Mouse (Mus musculus) c-Kit-positive CD71-positive TER-119-negative erythroid progenitor cells, embryonic 14.5 days (primary cell): ENCODE measurements around the gene Sprn.

Source experiments
- DNase-seq: peaks from one replicate; pipeline ENCODE4 v3.0.0-alpha.2; 2013; ENCODE audit warnings: low read depth

Sprn gene

GRCm38 (mm10) chr7:140154218-140154927 is at the start of gene Sprn:
Gene Sprn, minus strand, starts transcription at chr7:140154877.
- DNase-seq, result no peak

DNA sequence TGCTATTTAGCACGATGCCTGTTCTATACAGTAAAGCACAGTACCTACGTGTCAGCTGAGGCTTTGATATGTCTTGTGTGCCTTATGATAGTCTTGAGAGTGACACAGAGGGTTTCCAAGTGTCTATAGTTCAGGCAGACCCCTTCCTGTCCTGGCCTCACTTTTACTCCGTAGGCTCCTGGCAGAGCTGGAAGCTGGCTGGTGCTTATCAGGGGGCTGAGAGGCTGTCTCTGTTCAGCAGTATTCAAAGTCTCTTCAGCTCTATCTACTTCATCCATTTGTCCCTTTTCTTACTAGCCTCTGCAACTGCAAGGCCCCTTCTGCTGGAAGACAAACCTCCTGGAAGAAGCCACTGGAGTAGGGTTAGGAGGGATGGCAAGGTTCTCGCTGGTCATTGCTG is 46.4 kb upstream of the Sprn start:
- no peak for DNase-seq

- DNase-seq, result no peak
These were observed 41.3 kb upstream of the Sprn start for GRCm38 (mm10) chr7:140196002-140196401.

DNA sequence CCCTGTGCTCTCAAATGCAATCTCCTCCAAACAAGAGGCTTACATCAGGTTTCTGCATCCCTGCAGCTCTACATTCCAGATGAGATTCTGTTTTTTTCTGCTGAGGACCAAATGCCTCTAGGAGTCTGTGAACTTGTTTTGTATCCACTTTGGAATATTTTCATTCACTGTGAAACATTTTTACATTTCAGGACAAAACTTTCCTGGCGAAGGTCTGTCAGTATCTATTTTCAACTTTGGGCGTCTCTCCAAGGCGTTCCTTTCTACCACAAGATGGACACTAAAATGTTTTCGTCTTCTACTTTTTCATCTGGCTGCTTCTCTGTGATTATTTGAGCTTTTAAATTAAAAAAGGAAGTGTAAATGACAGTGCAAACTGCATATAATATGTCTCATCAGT is 39.4 kb upstream of the Sprn start:
- no peak for DNase-seq

- DNase-seq, result no peak
These were observed 38.2 kb upstream of the Sprn start for GRCm38 (mm10) chr7:140192851-140193250.

DNA sequence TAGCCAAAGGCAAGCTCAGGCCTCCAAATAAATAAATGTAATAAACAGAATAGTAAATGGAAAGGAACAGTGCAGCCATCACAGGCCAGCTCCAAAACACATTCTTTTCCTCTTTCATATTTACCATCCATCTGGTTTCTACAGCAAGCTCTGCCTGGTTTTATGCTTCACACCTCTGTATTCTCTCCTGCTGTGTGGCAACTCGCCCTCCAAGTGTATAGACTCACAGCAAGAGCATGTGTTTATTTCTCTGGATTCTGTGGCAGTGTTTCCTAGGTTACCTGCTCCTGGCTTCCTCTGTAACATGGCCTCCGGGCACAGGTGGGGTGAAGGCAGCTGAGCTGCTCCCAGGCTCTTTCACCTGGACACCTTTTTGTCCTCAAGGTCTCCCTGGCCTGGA is 37.8 kb upstream of the Sprn start:
- no peak for DNase-seq

GRCm38 (mm10) chr7:140190435-140190834 is 35.8 kb upstream of the Sprn start:
- no peak for DNase-seq

DNA sequence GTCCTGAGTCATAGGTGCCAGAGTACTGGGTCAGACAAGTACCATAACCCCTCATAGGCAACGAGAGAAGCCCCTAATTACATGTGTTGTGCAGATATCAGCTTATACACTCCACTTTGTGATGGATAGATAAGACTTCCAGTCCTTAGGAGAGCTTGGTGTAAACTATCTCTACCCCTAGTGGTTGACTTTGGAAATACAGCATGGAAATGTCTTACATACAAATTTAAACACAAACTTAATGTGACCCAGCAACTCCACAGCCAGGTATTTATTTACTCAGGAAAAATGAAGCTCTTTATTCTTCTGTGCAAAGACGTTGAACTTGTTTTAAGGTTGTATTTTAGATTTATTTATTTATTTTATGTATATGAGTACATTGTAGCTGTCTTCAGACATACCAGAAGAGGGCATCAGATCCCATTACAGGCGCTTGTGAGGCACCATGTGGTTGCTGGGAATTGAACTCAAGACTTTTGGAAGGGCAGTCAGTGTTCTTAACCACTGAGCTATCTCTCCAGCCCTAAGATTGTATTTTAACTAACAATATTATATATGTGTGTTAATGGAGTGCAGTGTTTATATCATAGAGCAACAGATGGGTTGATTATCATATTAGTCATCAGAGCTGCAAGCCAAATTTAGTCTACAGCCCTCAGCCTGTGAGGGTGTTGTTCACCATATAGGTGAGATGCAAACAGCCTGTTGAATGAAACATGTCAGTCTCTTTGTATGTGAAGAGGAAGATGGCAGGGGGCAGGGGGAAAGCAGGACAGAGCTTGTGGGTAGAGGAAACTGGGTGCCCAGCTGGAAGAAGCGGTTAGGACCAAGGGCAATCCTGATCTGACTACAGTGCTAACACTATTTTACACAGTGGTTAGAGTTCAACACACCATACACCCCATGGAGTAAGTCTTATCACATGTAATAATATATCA is 34.0 kb upstream of the Sprn start:
- peak; percentile 70 for DNase-seq

GRCm38 (mm10) chr7:140187721-140188390 is 33.2 kb upstream of the Sprn start:
- no peak for DNase-seq

GRCm38 (mm10) chr7:140186646-140187620 is 32.3 kb upstream of the Sprn start:
- no peak for DNase-seq

DNA sequence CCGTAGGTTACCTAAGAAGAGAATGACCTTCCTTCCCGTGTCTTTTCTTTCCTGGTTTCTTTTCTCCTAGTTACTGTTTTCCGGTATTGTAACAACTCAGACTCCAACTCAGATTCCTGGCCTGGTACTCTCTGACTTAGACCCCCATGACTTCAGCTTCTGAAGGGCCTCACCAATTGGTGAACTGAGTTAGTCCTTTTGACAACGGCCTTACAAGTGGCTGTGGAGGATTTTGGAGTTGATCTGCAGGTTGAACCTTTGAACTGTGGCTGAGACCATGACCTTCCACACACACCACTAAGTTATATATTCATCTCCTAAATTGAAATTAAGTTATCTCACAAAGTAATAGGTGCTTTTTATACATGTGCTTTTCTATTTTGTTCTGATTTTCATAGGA is 29.5 kb upstream of the Sprn start:
- no peak for DNase-seq

DNA sequence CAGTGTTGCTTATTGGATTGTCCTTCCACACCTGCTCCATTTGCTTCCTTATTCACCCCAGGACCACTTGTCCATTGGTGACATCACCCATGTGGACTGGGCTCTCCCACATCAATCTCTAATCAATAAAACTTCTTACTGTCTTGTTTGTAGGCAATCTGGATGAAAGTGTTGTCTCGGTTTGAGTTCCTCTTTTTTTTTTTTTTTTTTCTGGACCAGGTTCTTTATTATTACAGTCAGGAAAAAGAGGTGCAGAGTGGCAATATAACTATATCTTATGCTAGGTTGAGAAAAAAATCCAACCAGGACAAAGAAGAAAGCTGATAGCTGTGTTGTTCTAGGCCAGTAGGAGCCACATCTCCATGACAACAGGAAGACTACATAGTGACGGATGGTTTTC is 26.0 kb upstream of the Sprn start:
- DNase-seq, result no peak

GRCm38 (mm10) chr7:140179176-140179575 is 24.5 kb upstream of the Sprn start:
- no peak for DNase-seq

DNA sequence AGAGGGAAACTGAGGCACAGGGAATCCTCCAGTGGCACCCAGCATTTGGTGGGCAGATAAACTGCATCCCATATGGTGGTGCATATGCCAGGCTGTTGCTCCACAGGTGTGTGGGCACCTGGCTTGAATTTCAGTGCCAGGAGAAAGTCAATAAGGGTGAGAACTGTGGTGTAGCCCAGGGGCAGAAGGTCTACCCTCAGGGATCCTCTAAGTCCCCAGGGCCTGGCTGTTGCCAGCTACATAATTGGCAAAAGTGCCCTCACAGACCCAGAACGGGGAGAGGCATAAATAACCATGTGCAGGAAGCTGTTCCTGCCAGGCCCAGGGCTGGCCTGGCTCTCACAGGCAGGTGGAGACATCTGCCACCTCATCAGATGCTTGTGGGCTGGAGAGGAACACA is 18.3 kb upstream of the Sprn start, which contains the start of gene Olfr523:
Gene Olfr523, plus strand, starts transcription at position 282 of the 400 bp plus-strand sequence.
- DNase-seq, result no peak

DNA sequence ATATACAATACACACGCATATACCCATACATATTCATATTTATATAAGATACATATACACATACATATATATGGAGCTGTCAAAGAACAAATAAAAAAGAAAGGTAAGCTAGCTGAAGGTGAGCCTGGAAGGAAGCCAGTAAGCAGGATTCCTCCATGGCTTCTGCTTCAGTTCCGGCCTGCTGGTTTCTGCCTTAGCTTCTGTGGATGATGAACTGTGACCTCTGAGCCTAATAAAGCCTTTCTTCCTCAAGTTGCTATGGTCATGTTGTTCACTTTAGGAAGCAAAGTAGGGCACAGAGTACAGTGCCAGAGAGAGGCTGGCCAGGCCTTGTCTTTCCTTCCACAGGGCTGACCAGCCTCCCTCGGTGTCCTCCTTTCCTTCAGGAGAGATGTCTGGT is 16.2 kb upstream of the Sprn start:
- no peak for DNase-seq

DNA sequence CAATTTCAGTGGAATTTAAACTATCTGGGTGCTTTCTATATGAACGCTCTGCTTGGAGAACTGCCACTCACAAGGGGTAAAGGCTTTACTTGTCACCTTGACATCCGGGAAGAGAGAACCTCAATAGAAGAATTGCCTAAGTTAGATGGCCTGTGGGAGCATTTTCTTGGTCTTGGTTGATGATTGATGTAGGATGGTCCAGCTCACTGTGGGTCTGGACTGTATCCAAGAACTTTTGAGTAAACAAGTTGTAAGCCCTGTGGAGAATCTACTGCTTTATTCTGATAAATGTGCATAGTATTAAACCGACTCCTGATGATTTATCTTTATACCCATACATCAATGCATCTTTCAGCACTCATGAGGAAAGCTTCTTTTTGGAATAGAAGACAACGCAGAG is 14.7 kb upstream of the Sprn start:
- DNase-seq, result no peak

DNA sequence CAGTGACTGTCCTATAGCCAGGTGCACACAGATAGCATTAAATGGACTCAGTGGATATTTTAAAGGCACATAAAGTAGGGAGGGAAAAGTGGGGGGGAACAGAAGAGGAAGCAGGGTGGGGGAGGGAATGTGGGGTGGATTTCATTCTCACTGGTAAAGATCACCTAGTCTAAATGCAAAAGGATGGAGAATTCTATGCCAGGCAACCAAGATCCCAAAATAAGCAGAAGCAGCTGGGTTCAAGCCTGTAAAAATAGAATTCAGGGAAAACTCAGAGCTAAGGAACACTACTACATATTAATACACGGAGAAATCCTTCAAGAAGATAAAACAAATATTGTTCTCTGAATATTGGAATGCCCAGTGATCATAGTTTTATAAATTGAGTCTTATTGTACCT is 13.3 kb upstream of the Sprn start:
- DNase-seq, result no peak

GRCm38 (mm10) chr7:140164664-140165063 is 10.0 kb upstream of the Sprn start, which contains the start of gene Olfr522:
Gene Olfr522, minus strand, starts transcription at chr7:140164764.
- no peak for DNase-seq

DNA sequence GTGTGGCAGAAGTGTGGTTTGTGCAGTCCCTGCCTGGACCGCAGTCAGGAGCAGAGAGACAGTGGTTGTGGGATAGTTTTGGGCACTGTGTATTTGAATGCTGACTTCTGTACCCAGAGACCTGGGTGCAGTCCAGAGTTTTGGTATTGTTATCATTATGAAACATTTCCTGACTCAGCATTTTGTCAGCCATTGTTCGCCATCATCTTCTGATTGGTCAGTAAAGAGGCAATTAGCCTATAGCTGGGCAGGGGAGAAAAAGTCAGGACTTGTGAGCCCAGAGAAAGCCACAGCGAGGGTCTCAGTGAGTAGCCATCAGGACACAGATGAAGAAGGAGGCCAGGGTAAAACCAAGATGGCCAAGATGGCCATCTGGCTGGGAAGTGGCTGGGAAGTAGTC is 5.7 kb upstream of the Sprn start:
- no peak for DNase-seq

- DNase-seq, result no peak
These were observed 854 bp downstream of the Sprn start for GRCm38 (mm10) chr7:140153829-140154217.

DNA sequence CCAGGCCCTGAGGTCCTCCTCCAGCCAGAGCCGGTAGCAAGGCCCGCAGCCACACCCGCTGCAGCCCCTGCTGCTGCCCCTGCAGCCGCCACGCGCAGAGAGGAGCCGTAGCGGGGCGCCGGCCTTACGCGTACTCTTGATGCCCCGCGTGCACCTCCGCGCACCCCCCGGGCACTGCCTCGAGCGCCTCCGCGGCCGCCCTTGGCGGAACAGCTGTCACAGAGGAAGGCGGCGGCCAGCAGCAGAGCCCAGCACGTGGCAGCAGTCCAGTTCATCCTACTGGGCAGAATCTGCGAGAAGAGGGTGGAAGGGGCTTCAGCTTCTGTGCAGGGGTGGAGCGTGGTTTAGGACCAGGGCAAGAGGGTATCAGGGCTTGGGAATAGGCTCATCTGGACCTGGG is 1.3 kb downstream of the Sprn start:
- no peak for DNase-seq
